Mouse (Mus musculus) liver, embryonic 14.5 days (tissue): ENCODE measurements around the gene Prdm2. TPM values are rescaled to one million over a fixed set of nuclear protein-coding genes. Genes with fewer than 3 reads are reported as not detected.

Experiments
- ATAC-seq: fragments of 200-750 bp; cut with Nextera tagmentation; 2 replicates; pipeline ENCODE4 v1.8.0; 2017; ENCODE audit warnings: moderate number of reproducible peaks, mild to moderate bottlenecking, moderate library complexity; ENCODE audit not compliant: insufficient read depth
- DNase-seq, 3 experiments: peaks; one replicate each; pipeline ENCODE4 v3.0.0-alpha.2; 2012 to 2013; ENCODE audit warnings: low read depth in 3 of 3, low spot score in 3 of 3
- H3K27ac ChIP-seq: fragments of 300-500 bp; sonication (generic); 2 replicates; pipeline ENCODE4 v1.5.1; 2014; ENCODE audit warnings: moderate library complexity, mild to moderate bottlenecking, control low read depth, inconsistent platforms
- H3K27me3 ChIP-seq: fragments of 300-500 bp; sonication (generic); 2 replicates; pipeline ENCODE4 v1.6.1; 2014; ENCODE audit warnings: mild to moderate bottlenecking, low read length, moderate library complexity; ENCODE audit not compliant: control insufficient read depth, insufficient read depth
- H3K36me3 ChIP-seq: fragments of 300-500 bp; sonication (generic); replicated peaks from 2 replicates; pipeline ENCODE4 v1.6.1; 2014; ENCODE audit warnings: low read depth; ENCODE audit not compliant: control insufficient read depth, insufficient read depth
- H3K4me1 ChIP-seq, 2 experiments: fragments of 200-500 bp in 1 of 2; fragments of 300-500 bp in 1 of 2; sonication (generic) in 1 of 2; replicated peaks; 2 replicates each; pipeline ENCODE4 v1.6.1; 2012 to 2014; ENCODE audit warnings: antibody characterized with exemption in 1 of 2, inconsistent platforms in 1 of 2, low read length in 1 of 2; ENCODE audit not compliant: control insufficient read depth in 2 of 2, insufficient read depth in 2 of 2
- H3K4me2 ChIP-seq: fragments of 300-500 bp; sonication (generic); 2 replicates; pipeline ENCODE4 v1.6.1; 2014; ENCODE audit warnings: low read depth, mild to moderate bottlenecking, control low read depth, moderate library complexity
- H3K4me3 ChIP-seq, 2 experiments: fragments of 200-500 bp in 1 of 2; fragments of 300-500 bp in 1 of 2; sonication (generic) in 1 of 2; 2 replicates each; pipeline ENCODE4 v1.5.1; 2012 to 2014; ENCODE audit warnings: low read depth in 2 of 2, low read length in 2 of 2, mild to moderate bottlenecking in 2 of 2, control low read depth in 1 of 2, inconsistent platforms in 1 of 2, moderate library complexity in 1 of 2; ENCODE audit not compliant: insufficient read depth in 1 of 2
- H3K9ac ChIP-seq: fragments of 300-500 bp; sonication (generic); replicated peaks from 2 replicates; pipeline ENCODE4 v1.6.1; 2014; ENCODE audit warnings: mild to moderate bottlenecking, control low read depth, moderate library complexity
- H3K9me3 ChIP-seq: fragments of 300-500 bp; sonication (generic); 2 replicates; pipeline ENCODE4 v1.6.1; 2016; ENCODE audit warnings: low read length, mixed read lengths; ENCODE audit not compliant: control insufficient read depth
- CTCF ChIP-seq: IDR thresholded peaks from 2 replicates; pipeline ENCODE4 v1.5.1; 2016; ENCODE audit warnings: antibody characterized with exemption, low read depth, control low read depth
- EP300 ChIP-seq: IDR thresholded peaks from 2 replicates; pipeline ENCODE4 v1.6.1; 2016; ENCODE audit warnings: antibody characterized with exemption, low read depth
- WGBS: fragments of 180-500 bp; shearing (Covaris S2); extraction: QIAGEN DNeasy Blood & Tissue Kit; methylation state at CpG from one replicate; pipeline ENCODE4 v1.1.7; 2014; ENCODE audit not compliant: insufficient replicate concordance; 5-methylcytosine and 5-hydroxymethylcytosine counted together
- polyA plus RNA-seq, 2 experiments: library from polyadenylated mRNA; depleted of rRNA in 1 of 2; stranded (reverse) in 1 of 2; unstranded in 1 of 2; fragments of >200 nt; fragmentation: Nextera tagmentation in 1 of 2; extraction: Ambion mirVana in 1 of 2; gene quantifications; 2 replicates each; pipeline versions ENCODE4 v1.2.1 to v1.2.3; 2012 to 2014

Prdm2 gene
- polyA plus RNA-seq, 2 experiments = 2.7 to 3.6 TPM

DNA sequence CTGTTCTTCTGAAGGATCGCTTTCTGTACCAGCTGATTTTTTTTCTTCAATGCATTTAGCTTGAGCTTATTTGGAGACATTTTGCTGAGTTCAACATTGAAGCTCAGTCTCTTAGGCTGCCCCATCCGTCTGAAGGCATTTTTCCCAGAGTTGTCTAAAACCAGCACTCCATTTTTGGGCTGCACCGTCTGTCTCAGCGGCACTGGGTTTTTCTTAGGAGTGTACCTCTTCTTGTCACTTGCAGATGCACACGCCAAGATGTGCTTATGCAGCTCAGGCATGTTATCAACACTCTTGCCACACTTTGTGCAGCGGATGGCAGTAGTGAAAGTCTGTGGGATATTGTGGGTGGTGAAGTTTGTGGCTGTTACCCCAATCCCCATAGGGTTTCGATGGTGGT is 80.4 kb downstream of the Prdm2 start:
- no peaks in the 10 kb centered on the region for H3K4me1 ChIP-seq
- H3K4me3 ChIP-seq = no peak overlapping the region
- ATAC-seq (no peak), DNase-seq (no peak)
- no peak overlapping the region for H3K27ac ChIP-seq
- H3K4me2 ChIP-seq = no peak overlapping the region
- H3K9me3 ChIP-seq = no peaks in the 10 kb centered on the region
- peaks cover 27% of the 10 kb centered on the region for H3K36me3 ChIP-seq
- no peak for TF ChIP-seq EP300
- TF ChIP-seq CTCF = no peak
- no peak overlapping the region for H3K9ac ChIP-seq
- H3K27me3 ChIP-seq = no peaks in the 10 kb centered on the region
- WGBS = 82% methylated on average over 7 of the region's 7 CpGs

DNA sequence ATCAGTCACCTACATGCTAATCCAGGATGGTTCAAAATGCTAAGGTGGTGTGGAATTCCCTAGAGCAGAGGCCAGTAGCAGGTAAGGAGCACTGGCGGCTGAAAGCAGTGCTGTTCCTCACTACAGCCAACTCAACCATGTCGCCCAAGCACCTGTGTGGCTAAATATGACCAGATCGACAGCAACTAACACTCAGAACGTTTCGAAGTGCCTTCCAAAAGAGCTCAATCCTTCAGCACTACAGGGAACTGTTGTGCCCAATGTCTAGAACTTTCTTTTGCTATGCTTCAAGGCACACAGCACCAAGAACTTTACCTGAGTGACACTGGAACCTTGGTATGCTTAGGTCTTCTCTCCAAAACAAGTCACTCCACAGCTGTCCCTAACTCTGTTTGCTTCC is 82.4 kb downstream of the Prdm2 start:
- H3K4me3 ChIP-seq = no peak overlapping the region
- no peaks in the 10 kb centered on the region for H3K27me3 ChIP-seq
- H3K9me3 ChIP-seq = no peaks in the 10 kb centered on the region
- no peak overlapping the region for H3K4me2 ChIP-seq
- H3K27ac ChIP-seq = no peak overlapping the region
- peaks cover 25% of the 10 kb centered on the region for H3K36me3 ChIP-seq
- 78% methylated on average over 5 of the region's 5 CpGs for WGBS
- TF ChIP-seq CTCF = no peak
- no peak for TF ChIP-seq EP300
- DNase-seq (no peak), ATAC-seq (no peak)
- H3K4me1 ChIP-seq = no peaks in the 10 kb centered on the region
- H3K9ac ChIP-seq = no peak overlapping the region

DNA sequence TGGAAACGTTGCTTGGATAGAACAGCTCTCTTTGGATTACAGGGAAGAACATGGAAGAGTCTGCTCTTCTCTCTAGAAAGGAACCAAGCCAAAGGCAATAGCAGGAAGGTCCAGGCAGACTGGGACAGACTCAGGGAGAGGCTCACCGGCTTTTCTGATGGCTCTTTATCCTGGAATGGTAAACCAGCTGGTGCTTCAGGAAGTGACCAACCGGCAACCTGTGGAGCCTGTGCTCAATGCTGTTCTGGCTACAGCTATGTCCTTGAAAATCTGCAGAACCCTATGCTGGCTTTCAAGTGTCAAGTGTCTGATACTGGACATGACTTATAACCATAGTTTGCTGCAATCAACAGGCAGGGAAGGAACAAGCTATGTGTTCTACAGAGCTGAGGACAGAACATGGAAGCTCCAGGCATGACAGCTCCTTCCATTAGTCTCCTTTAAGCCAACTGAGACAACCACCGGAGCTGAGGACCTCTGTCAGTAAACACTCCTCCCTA is 83.5 kb downstream of the Prdm2 start:
- 82% methylated on average over 4 of the region's 4 CpGs for WGBS

DNA sequence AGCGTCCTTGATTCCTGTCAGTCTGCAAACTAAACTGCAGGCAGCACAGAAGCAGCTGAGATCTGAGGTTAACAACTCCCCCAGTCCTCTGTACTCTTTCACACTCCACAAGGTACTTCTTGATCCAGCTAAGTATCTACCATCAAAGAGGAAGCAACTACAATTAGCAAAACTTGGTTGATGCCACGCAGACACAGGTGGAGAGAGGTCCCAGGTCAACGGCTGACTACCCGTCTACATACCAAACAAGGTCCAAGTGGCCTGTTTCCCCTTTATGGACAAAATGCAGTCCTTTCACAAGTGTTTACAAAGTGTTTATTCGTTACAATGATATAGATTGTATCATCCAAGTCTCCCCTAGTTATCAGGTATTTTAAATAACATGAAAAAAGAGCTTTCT is 85.6 kb downstream of the Prdm2 start:
- 77% methylated on average over 5 of the region's 5 CpGs for WGBS
- DNase-seq (no peak), ATAC-seq (no peak)
- Histone ChIP-seq H3K9ac (no peak overlapping the region), H3K4me3 (no peak overlapping the region), H3K36me3 (peaks cover 4% of the 10 kb centered on the region; the same call in 1 of the 2 replicates), H3K27me3 (no peaks in the 10 kb centered on the region), H3K4me2 (no peak overlapping the region), H3K27ac (no peak overlapping the region), H3K4me1 (no peaks in the 10 kb centered on the region), H3K9me3 (no peaks in the 10 kb centered on the region)
- TF ChIP-seq CTCF = no peak
- no peak for TF ChIP-seq EP300

More for the DNA sequence above, 83.5 kb downstream of the Prdm2 start:
- Histone ChIP-seq H3K27ac (no peak overlapping the region), H3K9ac (no peak overlapping the region), H3K4me1 (no peaks in the 10 kb centered on the region), H3K36me3 (peaks cover 13% of the 10 kb centered on the region), H3K9me3 (no peaks in the 10 kb centered on the region), H3K4me2 (no peak overlapping the region), H3K4me3 (no peak overlapping the region), H3K27me3 (no peaks in the 10 kb centered on the region)
- TF ChIP-seq CTCF = no peak
- TF ChIP-seq EP300 = no peak
- DNase-seq = no peak
- no peak for ATAC-seq

DNA sequence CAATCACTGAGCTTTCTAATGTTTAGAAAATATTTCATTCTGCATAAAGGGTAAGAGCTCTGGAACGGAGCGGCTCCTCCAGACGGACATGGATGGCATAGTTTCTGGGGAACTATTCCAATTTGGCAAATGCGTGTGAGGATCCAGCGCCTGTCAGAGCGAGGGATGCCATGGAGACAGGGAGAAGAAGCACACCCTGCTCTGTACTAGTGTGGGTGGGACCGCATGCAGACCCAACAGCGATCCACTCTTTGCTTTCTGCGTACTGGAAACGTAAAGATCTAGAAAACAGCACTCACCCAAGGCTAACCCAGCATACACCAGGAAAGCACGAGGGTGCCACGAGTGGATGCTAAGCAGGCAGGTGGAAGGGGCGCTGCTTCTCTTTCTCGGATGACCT is 86.3 kb downstream of the Prdm2 start:
- ATAC-seq = no peak
- TF ChIP-seq EP300 = no peak
- TF ChIP-seq CTCF = no peak
- 88% methylated on average over 14 of the region's 14 CpGs for WGBS

More for the DNA sequence above, 86.3 kb downstream of the Prdm2 start:
- H3K9me3 ChIP-seq = no peaks in the 10 kb centered on the region
- peaks cover 3% of the 10 kb centered on the region; the same call in 1 of the 2 replicates for H3K36me3 ChIP-seq
- DNase-seq = no peak
- no peak overlapping the region for H3K4me3 ChIP-seq
- no peaks in the 10 kb centered on the region for H3K27me3 ChIP-seq
- H3K27ac ChIP-seq = no peak overlapping the region
- no peak overlapping the region for H3K9ac ChIP-seq
- H3K4me2 ChIP-seq = no peak overlapping the region
- no peaks in the 10 kb centered on the region for H3K4me1 ChIP-seq
